Mouse (Mus musculus) intestine, embryonic 15.5 days (tissue): ENCODE results near the gene T2. TPM values are rescaled to one million over a fixed set of nuclear protein-coding genes. Genes with fewer than 3 reads are reported as not detected.

ENCODE experiments used
- ATAC-seq: fragments of 200-750 bp; cut with Nextera tagmentation; 2 replicates; pipeline ENCODE4 v1.8.0; 2017; ENCODE audit warnings: moderate TSS enrichment, moderate library complexity
- H3K27ac ChIP-seq: fragments of 300-500 bp; sonication (generic); 2 replicates; pipeline ENCODE4 v1.5.1; 2015; ENCODE audit warnings: mild to moderate bottlenecking, inconsistent platforms
- H3K27me3 ChIP-seq: fragments of 300-500 bp; sonication (generic); replicated peaks from 2 replicates; pipeline ENCODE4 v1.6.1; 2015; ENCODE audit warnings: inconsistent platforms
- H3K36me3 ChIP-seq: fragments of 300-500 bp; sonication (generic); 2 replicates; pipeline ENCODE4 v1.6.1; 2015; ENCODE audit warnings: inconsistent platforms
- H3K4me1 ChIP-seq: fragments of 300-500 bp; sonication (generic); replicated peaks from 2 replicates; pipeline ENCODE4 v1.6.1; 2015; ENCODE audit warnings: inconsistent platforms
- H3K4me2 ChIP-seq: fragments of 300-500 bp; sonication (generic); replicated peaks from 2 replicates; pipeline ENCODE4 v1.6.1; 2015; ENCODE audit warnings: mild to moderate bottlenecking, inconsistent platforms
- H3K4me3 ChIP-seq: fragments of 300-500 bp; sonication (generic); replicated peaks from 2 replicates; pipeline ENCODE4 v1.5.1; 2015; ENCODE audit warnings: inconsistent platforms
- H3K9ac ChIP-seq: fragments of 300-500 bp; sonication (generic); 2 replicates; pipeline ENCODE4 v1.6.1; 2015; ENCODE audit warnings: inconsistent platforms
- H3K9me3 ChIP-seq: fragments of 300-500 bp; sonication (generic); 2 replicates; pipeline ENCODE4 v1.6.1; 2016; ENCODE audit warnings: inconsistent platforms
- WGBS: fragments of 180-500 bp; shearing (Covaris S2); methylation state at CpG from one replicate; pipeline ENCODE4 v1.1.7; 2015; 5-methylcytosine and 5-hydroxymethylcytosine counted together
- polyA plus RNA-seq: library from polyadenylated mRNA; unstranded; fragments of >200 nt; fragmentation: Nextera tagmentation; extraction: Ambion mirVana; gene quantifications from 2 replicates; pipeline ENCODE4 v1.2.1, GENCODE M21; 2015

The T2 gene
- polyA plus RNA-seq, 1 experiment from 2014 or later = 0.13 TPM

DNA sequence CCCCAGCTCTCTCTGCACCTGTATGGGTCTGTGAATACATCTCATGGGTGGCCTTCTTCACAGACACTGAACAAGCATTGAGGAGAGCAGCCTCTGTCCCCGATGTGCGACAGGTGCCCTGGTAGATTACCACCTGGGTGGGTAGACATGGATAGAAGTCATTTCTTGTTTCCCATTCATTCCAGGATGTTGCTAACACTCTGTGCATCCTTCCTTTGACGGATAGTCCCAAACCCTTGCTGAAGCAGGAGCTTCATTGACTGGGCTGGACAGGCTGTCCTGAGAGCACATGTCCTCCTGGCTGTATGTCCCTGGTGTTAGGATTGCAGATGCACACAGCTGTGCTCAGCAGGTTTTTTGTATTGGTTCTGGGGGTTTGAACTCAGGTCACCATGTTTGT is 112.0 kb downstream of the T2 start:
- Histone ChIP-seq H3K27me3 (peaks cover 25% of the 10 kb centered on the region), H3K36me3 (no peaks in the 10 kb centered on the region), H3K9me3 (no peaks in the 10 kb centered on the region), H3K27ac (no peak overlapping the region), H3K4me1 (0 out of 2 replicates have a peak, but pooled peaks cover 2% of the 10 kb centered on the region), H3K9ac (no peak overlapping the region), H3K4me3 (no peak overlapping the region), H3K4me2 (no peak overlapping the region)
- WGBS = 80% methylated on average over 3 of the region's 3 CpGs
- no peak for ATAC-seq

DNA sequence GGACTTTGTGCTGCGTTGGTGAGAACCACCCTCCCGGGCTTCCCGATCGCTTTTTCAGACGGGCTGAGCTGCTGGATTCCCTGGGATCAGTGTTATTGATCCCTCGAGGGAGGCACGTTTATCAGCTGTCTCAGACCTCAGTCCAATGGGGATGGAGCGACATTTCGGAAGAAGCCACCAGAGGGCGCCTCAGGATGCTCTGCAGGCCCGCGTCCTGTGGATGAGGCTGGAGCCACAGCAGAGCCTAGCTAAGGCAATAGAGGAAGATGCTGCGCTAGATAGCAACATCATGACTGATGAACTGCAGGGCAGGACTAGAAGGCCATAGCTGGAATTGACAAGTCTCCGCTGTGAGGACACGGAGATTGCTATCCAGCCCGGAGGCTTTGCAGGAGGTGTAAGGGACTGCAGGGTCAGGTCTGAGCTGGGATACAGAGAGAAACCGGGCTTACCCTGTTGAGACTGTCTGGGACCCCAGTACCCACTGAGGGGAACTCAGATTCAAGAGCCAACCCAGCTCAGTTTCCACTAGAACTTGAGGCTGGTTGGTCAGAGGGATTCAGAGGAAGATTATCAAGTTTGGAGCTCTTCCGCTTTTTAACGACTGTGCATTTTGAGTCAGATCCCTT is 113.0 kb downstream of the T2 start:
- Histone ChIP-seq H3K4me2 (no peak overlapping the region), H3K9me3 (no peaks in the 10 kb centered on the region), H3K27me3 (peaks cover 25% of the 10 kb centered on the region), H3K36me3 (no peaks in the 10 kb centered on the region), H3K9ac (no peak overlapping the region), H3K4me3 (no peak overlapping the region), H3K27ac (no peak overlapping the region), H3K4me1 (0 out of 2 replicates have a peak, but pooled peaks cover 2% of the 10 kb centered on the region)
- 15% methylated on average over 19 of the region's 19 CpGs for WGBS
- peak; percentile 67 for ATAC-seq

Other genes starting within 250 kb of the T2 start
- 0.08 and 0.23 TPM in 2 replicates for gene Gm49673, start 208.2 kb upstream of the T2 start, polyA plus RNA-seq
- 31.1 and 36.4 TPM in 2 replicates for gene Rnaset2a, start 207.9 kb upstream of the T2 start, polyA plus RNA-seq
- 30.2 and 31.5 TPM in 2 replicates for gene Fgfr1op, start 190.5 kb upstream of the T2 start, polyA plus RNA-seq
- 0.50 and 0.86 TPM in 2 replicates for gene Ccr6, start 119.9 kb upstream of the T2 start, polyA plus RNA-seq
- gene Mpc1, start 73.1 kb upstream of the T2 start, polyA plus RNA-seq = 192 and 199 TPM in 2 replicates
- gene Sft2d1, start 44.9 kb upstream of the T2 start, polyA plus RNA-seq = 78.7 and 79.0 TPM in 2 replicates
- 0.39 and 0.61 TPM in 2 replicates for gene Prr18, start 18.5 kb upstream of the T2 start, polyA plus RNA-seq
- 0.30 and 0.45 TPM in 2 replicates for gene T, start 78.4 kb downstream of the T2 start, polyA plus RNA-seq
- gene Pde10a, start 169.4 kb downstream of the T2 start, polyA plus RNA-seq = 1.4 and 1.5 TPM in 2 replicates
- gene Gm17087, start 211.0 kb downstream of the T2 start, polyA plus RNA-seq = not detected in 2 replicates